Mouse (Mus musculus) bone marrow, adult 2 months (tissue): ENCODE data around the gene Pxdn.

Experiments
- CTCF ChIP-seq: fragments of 200-500 bp; IDR thresholded peaks from 2 replicates; pipeline ENCODE4 v1.5.1; 2011; ENCODE audit warnings: low read length, control low read depth; ENCODE audit not compliant: control insufficient read depth, insufficient read depth
- POLR2A ChIP-seq: fragments of 200-500 bp; IDR thresholded peaks from 2 replicates; pipeline ENCODE4 v1.6.1; 2011; ENCODE audit warnings: low read depth, mild to moderate bottlenecking, control low read depth, low read length, borderline replicate concordance; ENCODE audit not compliant: control insufficient read depth

DNA sequence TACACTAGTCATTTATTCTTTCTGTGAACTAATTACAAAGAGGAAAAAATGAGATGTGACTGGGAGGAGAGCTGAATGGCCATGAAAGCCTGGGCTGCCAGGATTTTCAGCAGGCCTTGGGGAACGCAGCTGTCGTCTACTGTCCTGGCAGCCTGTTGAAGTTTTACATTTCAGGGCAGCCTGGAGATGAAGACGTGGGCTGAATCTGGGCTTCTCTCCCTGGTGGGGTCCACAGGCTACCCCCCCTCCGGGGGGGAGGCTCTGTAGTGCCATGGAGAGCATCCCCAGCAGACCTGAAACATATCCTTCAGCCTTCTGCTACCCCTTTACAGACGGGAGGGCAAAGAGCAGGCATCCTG, 66.9 kb downstream of the Pxdn start:
- TF ChIP-seq CTCF (no peak), POLR2A (no peak)
